Comparison of ENCODE assay signal across 10 mouse cellular contexts in genomic region chr14:56313969-56314368, GRCm38 (mm10). TPM values are rescaled to one million over a fixed set of nuclear protein-coding genes. Genes with fewer than 3 reads are reported as not detected.
DNase-seq lines count a peak whose midpoint lies in the region; ATAC-seq lines count a peak whose summit lies in the region.
"Had no signal": no experiment of that assay in that cellular context is flagged by ENCODE, and none has a peak within 500 bp of the region (broad histone marks: within the 10 kb centered on the region; RNA-seq: fewer than 3 reads in every experiment).

No protein-coding gene starts in this region.

- no peak overlapping the region for H3K9ac ChIP-seq in lung, embryonic 15.5 days

- no peak overlapping the region for H3K4me3 ChIP-seq in lung, embryonic 15.5 days
- H3K4me3 ChIP-seq: erythroblast, embryonic 14.5 days; layer of hippocampus, adult 2 months had no signal

- WGBS in lung, embryonic 15.5 days = 67% methylated on average over 9 of the region's 9 CpGs

- H3K27ac ChIP-seq in lung, embryonic 15.5 days = no peak overlapping the region
- H3K27ac ChIP-seq: layer of hippocampus, adult 2 months; macrophage had no signal

- no peak overlapping the region for H3K4me2 ChIP-seq in lung, embryonic 15.5 days

- H3K36me3 ChIP-seq in lung, embryonic 15.5 days = no peaks in the 10 kb centered on the region

- ATAC-seq in lung, embryonic 15.5 days (ENCODE audit: borderline replicate concordance, extremely low read depth, low FRiP score, low TSS enrichment) = peak; percentile 55; the same call in 1 of the 2 replicates
- no peak for ATAC-seq in CD4-positive, CD25-positive, alpha-beta regulatory T cell, adult 4 months
- ATAC-seq in granulocyte monocyte progenitor cell, adult 5-6 weeks (replicated peaks; ENCODE audit: poor library complexity, severe bottlenecking) = no peak

- DNase-seq in lung, postnatal 25 days (ENCODE audit: low spot score) = no peak
- DNase-seq in adrenal gland, postnatal 36 days = peak; percentile 84 to 87
- peak; percentile 21 for DNase-seq in gastrocnemius, adult 18-20 months (ENCODE audit: low spot score)
- DNase-seq in kidney, postnatal 4 days = peak; percentile 60 to 63

- peaks cover 13% of the 10 kb centered on the region for H3K4me1 ChIP-seq in lung, embryonic 15.5 days

- H3K9me3 ChIP-seq in lung, embryonic 15.5 days = no peaks in the 10 kb centered on the region

- no peaks in the 10 kb centered on the region for H3K27me3 ChIP-seq in lung, embryonic 15.5 days

RNA-seq across cellular contexts. Expression of gene Atp12a, which starts 50.9 kb away (rescaled TPM):
- 1.5 and 1.9 TPM in 2 replicates for polyA plus RNA-seq in lung, embryonic 15.5 days (2015; fragmentation: Nextera tagmentation; extraction: Ambion mirVana)
- total RNA-seq in adrenal gland, postnatal 36 days (2021) = not detected
- not detected for total RNA-seq in gastrocnemius, adult 18-20 months (2021)
- polyA plus RNA-seq in CD4-positive, CD25-positive, alpha-beta regulatory T cell, adult 4 months (2017; shearing (Covaris generic)) = not detected
- total RNA-seq in granulocyte monocyte progenitor cell, adult 5-6 weeks (2014; fragmentation: Nextera tagmentation) = not detected in 2 replicates
- not detected in 2 replicates for total RNA-seq in granulocyte monocyte progenitor cell, adult 5-6 weeks (2017)
- total RNA-seq: layer of hippocampus, adult 2 months had no signal
- polyA plus RNA-seq: erythroblast, embryonic 14.5 days; macrophage had no signal

RNA-seq across cellular contexts. Expression of gene Gzmb, which starts 51.9 kb away (rescaled TPM):
- 1.2 and 1.6 TPM in 2 replicates for polyA plus RNA-seq in lung, embryonic 15.5 days (2015; fragmentation: Nextera tagmentation; extraction: Ambion mirVana)
- total RNA-seq in adrenal gland, postnatal 36 days (2021) = under 1 TPM; 0.20 to 0.33 TPM
- total RNA-seq in gastrocnemius, adult 18-20 months (2021) = not detected
- 10 to 100 TPM; 32.6 to 34.9 TPM for polyA plus RNA-seq in CD4-positive, CD25-positive, alpha-beta regulatory T cell, adult 4 months (2017; shearing (Covaris generic))
- 2.1 and 7.8 TPM in 2 replicates for total RNA-seq in granulocyte monocyte progenitor cell, adult 5-6 weeks (2014; fragmentation: Nextera tagmentation)
- total RNA-seq in granulocyte monocyte progenitor cell, adult 5-6 weeks (2017) = 0.34 and 2.4 TPM in 2 replicates
- total RNA-seq: layer of hippocampus, adult 2 months had no signal
- polyA plus RNA-seq: erythroblast, embryonic 14.5 days had no signal
